Mouse (Mus musculus) thymus, adult 2 months (tissue): ENCODE data around the gene Rad50. TPM values are rescaled to one million over a fixed set of nuclear protein-coding genes. Genes with fewer than 3 reads are reported as not detected.

Experiments used
- DNase-seq: peaks from one replicate; pipeline ENCODE4 v3.0.0; 2021
- H3K27ac ChIP-seq: fragments of 200-500 bp; 2 replicates; pipeline ENCODE4 v1.5.1; 2012; ENCODE audit warnings: low read length, control low read depth; ENCODE audit not compliant: control insufficient read depth, insufficient read depth
- H3K27me3 ChIP-seq: fragments of 200-500 bp; 2 replicates; pipeline ENCODE4 v1.6.1; 2012; ENCODE audit warnings: mild to moderate bottlenecking, low read length, moderate library complexity, mixed read lengths; ENCODE audit not compliant: control insufficient read depth, insufficient read depth
- H3K36me3 ChIP-seq: fragments of 200-500 bp; 2 replicates; pipeline ENCODE4 v1.6.1; 2012; ENCODE audit warnings: mild to moderate bottlenecking, low read length, moderate library complexity; ENCODE audit not compliant: control insufficient read depth, insufficient read depth
- H3K4me1 ChIP-seq: fragments of 200-500 bp; replicated peaks from 2 replicates; pipeline ENCODE4 v1.6.1; 2012; ENCODE audit warnings: low read length; ENCODE audit not compliant: control insufficient read depth, insufficient read depth
- H3K4me3 ChIP-seq: fragments of 200-500 bp; 2 replicates; pipeline ENCODE4 v1.5.1; 2012; ENCODE audit warnings: mild to moderate bottlenecking, low read length, control low read depth, moderate library complexity; ENCODE audit not compliant: control insufficient read depth, insufficient read depth
- CTCF ChIP-seq: fragments of 200-500 bp; IDR thresholded peaks from 2 replicates; pipeline ENCODE4 v1.5.1; 2012; ENCODE audit warnings: mild to moderate bottlenecking, control low read depth, low read length, moderate library complexity, borderline replicate concordance; ENCODE audit not compliant: control insufficient read depth, poor library complexity, insufficient read depth; ENCODE audit errors: extremely low read depth
- POLR2A ChIP-seq: fragments of 200-500 bp; IDR thresholded peaks from 2 replicates; pipeline ENCODE4 v1.6.1; 2012; ENCODE audit warnings: mild to moderate bottlenecking, low read length, control low read depth, moderate library complexity; ENCODE audit not compliant: control insufficient read depth, poor library complexity, insufficient read depth; ENCODE audit errors: extremely low read depth
- WGBS: fragments of 180-500 bp; shearing (Covaris S2); methylation state at CpG from one replicate; pipeline ENCODE4 v1.1.7; 2018; 5-methylcytosine and 5-hydroxymethylcytosine counted together
- polyA plus RNA-seq: library from polyadenylated mRNA; depleted of rRNA; stranded (reverse); fragments of >200 nt; gene quantifications from 2 replicates; pipeline ENCODE4 v1.2.3, GENCODE M21; 2012

Gene Rad50
- polyA plus RNA-seq, 1 experiment, result 8.3 TPM

DNA sequence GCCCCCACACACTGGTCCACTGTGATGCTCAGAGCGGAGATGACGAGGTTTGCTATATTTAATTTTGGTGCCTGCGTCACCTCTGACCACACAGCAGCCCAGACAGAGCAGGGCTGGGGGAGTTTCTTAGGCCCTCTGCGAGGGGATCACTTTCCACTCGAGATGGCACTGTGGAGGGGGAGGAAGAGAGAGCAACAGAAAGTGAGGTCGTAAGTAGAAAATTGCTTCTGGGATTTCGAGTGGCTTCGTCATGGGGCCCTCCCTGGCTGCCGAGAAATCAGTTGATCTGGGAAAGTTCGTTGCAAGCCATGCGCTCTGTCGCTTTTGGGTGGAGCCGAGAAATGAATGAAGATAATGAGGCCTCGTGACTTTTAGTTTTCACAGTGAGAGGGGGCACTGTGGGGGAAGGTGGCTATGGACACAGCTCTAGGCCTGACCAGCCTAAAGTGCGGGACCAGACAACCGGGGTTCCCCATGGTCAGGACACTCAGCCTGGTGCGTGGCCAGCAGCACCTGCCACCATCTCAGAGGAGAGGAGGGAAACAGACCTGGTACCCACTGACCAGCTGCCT lies 80.2 kb downstream of the Rad50 start:
- no peak overlapping the region for H3K4me3 ChIP-seq
- TF ChIP-seq CTCF, result no peak
- TF ChIP-seq POLR2A, result no peak
- H3K4me1 ChIP-seq, result no peaks in the 10 kb centered on the region
- no peaks in the 10 kb centered on the region for H3K27me3 ChIP-seq
- no peak for DNase-seq
- no peaks in the 10 kb centered on the region for H3K36me3 ChIP-seq
- no peak overlapping the region for H3K27ac ChIP-seq
- WGBS, result 92% methylated on average over 17 of the region's 17 CpGs

DNA sequence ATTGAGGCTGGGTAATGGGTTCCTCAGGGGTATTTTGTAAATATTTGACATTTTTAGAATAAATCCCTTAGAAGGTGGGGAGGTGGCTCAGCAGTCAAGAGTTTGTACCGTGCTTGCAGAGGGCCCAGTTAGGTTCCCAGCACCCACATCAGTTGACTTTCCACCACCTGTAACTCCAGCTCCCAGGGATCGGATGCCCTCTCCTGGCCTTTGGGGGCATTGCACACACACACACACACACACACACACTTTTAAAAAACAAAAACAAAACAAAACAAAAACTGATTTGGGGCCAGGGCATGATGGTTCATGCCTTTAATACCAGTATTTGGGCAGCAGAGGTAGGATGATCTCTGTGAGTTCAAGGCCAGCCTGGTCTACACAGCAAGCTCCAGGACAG lies 83.0 kb downstream of the Rad50 start:
- Histone ChIP-seq H3K27me3 (no peaks in the 10 kb centered on the region), H3K4me1 (no peaks in the 10 kb centered on the region), H3K4me3 (no peak overlapping the region), H3K36me3 (no peaks in the 10 kb centered on the region), H3K27ac (no peak overlapping the region)
- no peak for TF ChIP-seq POLR2A
- TF ChIP-seq CTCF, result no peak
- no peak for DNase-seq
- 97% methylated on average over 2 of the region's 2 CpGs for whole genome bisulfite sequencing

DNA sequence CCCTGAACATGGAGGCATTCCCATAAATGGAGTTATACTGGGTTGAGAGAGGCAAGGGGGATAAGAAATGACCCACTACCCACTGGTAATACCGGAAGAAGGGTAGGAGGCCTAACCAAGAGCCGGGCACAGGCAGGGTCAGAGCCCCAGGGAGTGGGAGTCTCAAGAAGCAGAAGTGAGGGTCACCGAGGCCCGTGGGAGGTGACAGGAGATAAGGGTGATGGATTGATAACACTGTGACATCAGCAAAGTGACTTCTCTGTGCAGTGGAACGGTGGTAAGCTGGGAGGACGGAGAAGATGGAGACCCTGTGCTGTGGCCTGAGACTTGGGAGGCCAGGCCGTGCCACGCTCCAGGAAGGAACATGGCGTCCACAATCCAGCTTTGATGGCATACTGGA lies 83.5 kb downstream of the Rad50 start:
- TF ChIP-seq CTCF, result no peak
- TF ChIP-seq POLR2A, result no peak
- no peak for DNase-seq
- H3K27me3 ChIP-seq, result no peaks in the 10 kb centered on the region
- H3K4me3 ChIP-seq, result no peak overlapping the region
- H3K4me1 ChIP-seq, result no peaks in the 10 kb centered on the region
- no peaks in the 10 kb centered on the region for H3K36me3 ChIP-seq
- 92% methylated on average over 9 of the region's 9 CpGs for WGBS
- H3K27ac ChIP-seq, result no peak overlapping the region

DNA sequence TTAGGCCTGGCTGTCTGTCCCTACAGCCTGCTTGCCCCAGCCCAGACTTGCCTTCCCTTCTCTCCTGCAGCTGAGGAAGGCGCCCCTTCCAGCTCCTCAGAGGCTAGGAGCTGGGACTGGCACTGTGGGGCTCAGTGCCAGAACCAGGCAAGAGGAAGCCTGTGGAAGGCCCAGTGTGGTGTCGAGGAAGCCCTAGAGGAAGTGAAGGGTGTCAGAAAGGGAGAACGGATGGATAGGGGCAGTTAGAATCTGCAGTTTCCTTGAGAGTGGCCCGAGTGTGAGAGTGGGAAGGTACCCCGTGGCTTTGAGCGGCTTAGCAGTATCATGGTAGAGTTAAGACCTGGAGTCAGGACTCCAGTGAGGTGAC lies 84.7 kb downstream of the Rad50 start:
- Histone ChIP-seq H3K27me3 (no peaks in the 10 kb centered on the region), H3K27ac (no peak overlapping the region), H3K4me1 (no peaks in the 10 kb centered on the region), H3K4me3 (no peak overlapping the region), H3K36me3 (no peaks in the 10 kb centered on the region)
- 43% methylated on average over 6 of the region's 6 CpGs for WGBS
- TF ChIP-seq POLR2A, result no peak
- no peak for TF ChIP-seq CTCF
- DNase-seq, result no peak

DNA sequence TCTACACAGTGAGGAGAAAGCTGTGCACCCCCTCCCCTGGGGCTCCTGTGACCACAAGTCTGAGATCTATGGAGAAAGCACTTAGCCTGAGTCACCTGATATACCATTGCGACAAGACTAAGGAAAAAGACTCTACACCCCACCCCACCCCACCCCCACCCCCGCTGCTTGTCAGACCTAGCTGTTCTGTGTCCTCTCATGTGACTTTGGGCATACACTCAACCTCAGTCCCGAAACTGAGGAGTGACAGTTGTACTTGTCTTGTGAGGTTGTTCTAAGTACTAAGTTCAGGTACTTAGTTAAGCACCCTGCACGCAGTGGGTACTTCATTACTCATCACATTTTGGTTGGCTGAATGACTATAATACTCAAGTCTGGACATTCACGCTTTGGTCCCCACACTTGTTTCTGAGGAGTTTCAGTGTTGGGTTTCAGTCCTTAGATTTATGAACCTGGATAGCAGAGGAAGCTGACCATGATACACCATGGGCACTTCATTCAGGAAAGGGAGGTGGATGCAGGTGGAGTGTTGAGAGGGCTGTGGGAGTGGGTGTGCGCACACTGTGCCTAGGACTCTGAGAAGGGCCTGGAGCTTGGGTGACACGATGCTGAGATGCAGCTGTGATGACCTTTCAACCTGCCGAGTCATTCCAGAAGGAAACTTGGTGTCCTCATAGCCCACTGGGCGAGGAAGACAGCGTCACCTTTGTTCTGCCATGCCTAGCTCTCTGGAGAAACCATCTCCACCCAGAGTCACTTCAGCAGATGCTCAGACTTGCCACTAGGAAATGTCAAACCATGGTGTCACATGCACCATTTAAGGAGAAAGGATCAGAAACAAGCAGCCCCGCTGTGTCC lies 85.3 kb downstream of the Rad50 start:
- Histone ChIP-seq H3K4me3 (no peak overlapping the region), H3K4me1 (no peaks in the 10 kb centered on the region), H3K27ac (no peak overlapping the region), H3K27me3 (no peaks in the 10 kb centered on the region), H3K36me3 (no peaks in the 10 kb centered on the region)
- TF ChIP-seq CTCF (no peak), POLR2A (no peak)
- WGBS, result 83% methylated on average over 11 of the region's 11 CpGs
- DNase-seq, result no peak

DNA sequence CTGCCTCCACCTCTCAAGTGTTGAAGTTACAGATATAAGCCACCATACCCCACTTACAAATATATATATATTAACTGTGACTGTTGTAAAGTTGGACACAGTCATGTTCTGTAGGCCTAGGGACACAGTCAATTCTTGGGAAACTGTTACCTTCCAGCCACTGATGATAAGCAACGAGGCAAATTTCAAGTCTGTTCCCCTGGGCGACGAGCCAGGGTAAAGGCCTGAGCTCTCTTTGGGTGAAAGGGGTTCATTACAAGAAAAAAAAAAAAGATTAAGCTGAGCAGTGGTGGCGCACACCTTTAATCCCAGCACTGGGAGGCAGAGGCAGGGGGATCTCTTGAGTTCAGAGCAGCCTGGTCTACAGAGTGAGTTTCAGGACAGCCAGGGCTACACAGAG lies 87.0 kb downstream of the Rad50 start:
- no peaks in the 10 kb centered on the region for H3K4me1 ChIP-seq
- TF ChIP-seq CTCF (no peak), POLR2A (no peak)
- WGBS, result 94% methylated on average over 4 of the region's 4 CpGs

DNA sequence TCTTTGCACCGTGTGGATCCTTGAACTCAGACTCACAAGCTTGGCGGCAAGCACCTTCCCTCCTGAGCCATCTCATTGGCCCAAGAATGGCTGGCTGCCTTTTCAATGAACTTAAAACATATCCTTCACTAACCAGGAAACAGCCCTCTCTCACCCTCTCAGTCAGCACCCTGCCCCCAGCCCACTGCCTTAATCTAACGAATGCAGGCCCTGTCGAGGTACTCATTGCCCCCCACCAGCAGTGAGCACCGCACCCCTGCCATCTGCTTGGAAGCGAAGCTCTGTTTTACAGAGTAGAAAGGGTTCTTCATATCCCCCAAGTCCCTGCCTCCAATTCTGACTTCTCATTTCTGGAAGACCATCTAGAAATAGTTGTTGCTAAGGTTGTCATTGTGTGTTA lies 87.7 kb downstream of the Rad50 start:
- Histone ChIP-seq H3K4me1 (no peaks in the 10 kb centered on the region), H3K27ac (no peak overlapping the region), H3K36me3 (no peaks in the 10 kb centered on the region), H3K4me3 (no peak overlapping the region), H3K27me3 (no peaks in the 10 kb centered on the region)
- no peak for DNase-seq
- WGBS, result 84% methylated on average over 6 of the region's 6 CpGs
- TF ChIP-seq POLR2A, result no peak
- TF ChIP-seq CTCF, result no peak

More for the DNA sequence above, 87.0 kb downstream of the Rad50 start:
- Histone ChIP-seq H3K27ac (no peak overlapping the region), H3K4me3 (no peak overlapping the region), H3K36me3 (no peaks in the 10 kb centered on the region), H3K27me3 (no peaks in the 10 kb centered on the region)
- no peak for DNase-seq
